Mouse (Mus musculus) kidney, embryonic 16.5 days (tissue): ENCODE data around the gene Afp. TPM values are rescaled to one million over a fixed set of nuclear protein-coding genes. Genes with fewer than 3 reads are reported as not detected.

Experiments used
- ATAC-seq: fragments of 200-750 bp; cut with Nextera tagmentation; 2 replicates; pipeline ENCODE4 v1.8.0; 2017; ENCODE audit warnings: moderate TSS enrichment; ENCODE audit not compliant: low FRiP score, low TSS enrichment
- H3K27ac ChIP-seq: fragments of 300-500 bp; sonication (generic); 2 replicates; pipeline ENCODE4 v1.5.1; 2014; ENCODE audit warnings: low read length
- H3K27me3 ChIP-seq: fragments of 300-500 bp; sonication (generic); 2 replicates; pipeline ENCODE4 v1.6.1; 2014; ENCODE audit warnings: low read length, control low read depth, mixed read lengths; ENCODE audit not compliant: insufficient read depth
- H3K36me3 ChIP-seq: fragments of 300-500 bp; sonication (generic); 2 replicates; pipeline ENCODE4 v1.6.1; 2014; ENCODE audit warnings: low read length, control low read depth, mixed read lengths; ENCODE audit not compliant: insufficient read depth
- H3K4me1 ChIP-seq: fragments of 300-500 bp; sonication (generic); 2 replicates; pipeline ENCODE4 v1.6.1; 2014; ENCODE audit warnings: low read length, control low read depth, mixed read lengths; ENCODE audit not compliant: insufficient read depth
- H3K4me2 ChIP-seq: fragments of 300-500 bp; sonication (generic); replicated peaks from 2 replicates; pipeline ENCODE4 v1.6.1; 2014; ENCODE audit warnings: low read depth, low read length
- H3K4me3 ChIP-seq: fragments of 300-500 bp; sonication (generic); 2 replicates; pipeline ENCODE4 v1.5.1; 2014; ENCODE audit warnings: mild to moderate bottlenecking, low read length
- H3K9ac ChIP-seq: fragments of 300-500 bp; sonication (generic); replicated peaks from 2 replicates; pipeline ENCODE4 v1.6.1; 2014; ENCODE audit warnings: low read length
- H3K9me3 ChIP-seq: fragments of 300-500 bp; sonication (generic); 2 replicates; pipeline ENCODE4 v1.6.1; 2016; ENCODE audit warnings: low read length, control low read depth
- WGBS: fragments of 180-500 bp; shearing (Covaris S2); extraction: QIAGEN DNeasy Blood & Tissue Kit; methylation state at CpG from one replicate; pipeline ENCODE4 v1.1.7; 2014; 5-methylcytosine and 5-hydroxymethylcytosine counted together
- polyA plus RNA-seq: library from polyadenylated mRNA; unstranded; fragments of >200 nt; fragmentation: Nextera tagmentation; extraction: Ambion mirVana; gene quantifications from 2 replicates; pipeline ENCODE4 v1.2.1, GENCODE M21; 2015

Afp gene
- polyA plus RNA-seq, 1 experiment from 2014 or later, result 139 TPM

DNA sequence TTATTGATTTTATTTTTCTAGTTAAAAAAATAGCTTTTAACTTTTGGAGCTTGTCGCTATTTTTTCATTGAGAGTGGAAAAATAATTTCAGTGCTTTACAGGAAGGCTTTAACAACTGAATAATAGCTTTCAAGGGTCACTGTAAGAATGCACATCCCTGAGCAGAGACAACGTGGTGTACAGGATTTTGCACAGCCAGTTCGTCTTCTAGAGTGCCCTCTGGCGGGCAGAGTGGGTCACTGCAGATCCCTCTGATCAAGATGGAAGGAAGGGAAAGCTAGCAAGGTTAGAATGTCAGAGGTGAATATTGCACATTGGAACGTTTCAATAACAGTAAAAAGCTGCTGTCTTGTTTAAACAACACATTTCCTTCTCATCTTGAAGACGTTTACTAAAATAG lies 10.2 kb downstream of the Afp start:
- Histone ChIP-seq H3K9me3 (no peaks in the 10 kb centered on the region), H3K36me3 (no peaks in the 10 kb centered on the region), H3K9ac (no peak overlapping the region), H3K4me3 (no peak overlapping the region), H3K4me1 (no peaks in the 10 kb centered on the region), H3K4me2 (no peak overlapping the region), H3K27me3 (no peaks in the 10 kb centered on the region), H3K27ac (no peak overlapping the region)
- 5% methylated on average over 6 of the region's 6 CpGs for WGBS
- peak; percentile 59; the same call in 1 of the 2 replicates for ATAC-seq

GRCm38 (mm10) chr5:90501752-90502151 lies 11.2 kb downstream of the Afp start:
- WGBS, result 90% methylated on average over 5 of the region's 5 CpGs
- Histone ChIP-seq H3K4me2 (no peak overlapping the region), H3K4me3 (no peak overlapping the region), H3K9me3 (no peaks in the 10 kb centered on the region), H3K27me3 (no peaks in the 10 kb centered on the region), H3K36me3 (no peaks in the 10 kb centered on the region), H3K9ac (no peak overlapping the region), H3K4me1 (no peaks in the 10 kb centered on the region), H3K27ac (no peak overlapping the region)
- ATAC-seq, result no peak

- Histone ChIP-seq H3K4me1 (peaks cover 3% of the 10 kb centered on the region), H3K4me2 (no peak overlapping the region), H3K9me3 (no peaks in the 10 kb centered on the region), H3K9ac (no peak overlapping the region), H3K36me3 (no peaks in the 10 kb centered on the region), H3K27ac (no peak overlapping the region), H3K4me3 (no peak overlapping the region), H3K27me3 (no peaks in the 10 kb centered on the region)
- no peak for ATAC-seq
- 79% methylated on average over 11 of the region's 11 CpGs for WGBS
These were observed 14.2 kb downstream of the Afp start for GRCm38 (mm10) chr5:90504742-90505141.

- Histone ChIP-seq H3K27me3 (no peaks in the 10 kb centered on the region), H3K36me3 (no peaks in the 10 kb centered on the region), H3K4me3 (no peak overlapping the region), H3K27ac (no peak overlapping the region), H3K9ac (no peak overlapping the region), H3K4me2 (no peak overlapping the region), H3K9me3 (no peaks in the 10 kb centered on the region), H3K4me1 (peaks cover 3% of the 10 kb centered on the region)
- ATAC-seq, result no peak; the same call in 1 of the 2 replicates
- WGBS, result 50% methylated on average over 2 of the region's 2 CpGs
These were observed 16.0 kb downstream of the Afp start for GRCm38 (mm10) chr5:90506507-90506906.

DNA sequence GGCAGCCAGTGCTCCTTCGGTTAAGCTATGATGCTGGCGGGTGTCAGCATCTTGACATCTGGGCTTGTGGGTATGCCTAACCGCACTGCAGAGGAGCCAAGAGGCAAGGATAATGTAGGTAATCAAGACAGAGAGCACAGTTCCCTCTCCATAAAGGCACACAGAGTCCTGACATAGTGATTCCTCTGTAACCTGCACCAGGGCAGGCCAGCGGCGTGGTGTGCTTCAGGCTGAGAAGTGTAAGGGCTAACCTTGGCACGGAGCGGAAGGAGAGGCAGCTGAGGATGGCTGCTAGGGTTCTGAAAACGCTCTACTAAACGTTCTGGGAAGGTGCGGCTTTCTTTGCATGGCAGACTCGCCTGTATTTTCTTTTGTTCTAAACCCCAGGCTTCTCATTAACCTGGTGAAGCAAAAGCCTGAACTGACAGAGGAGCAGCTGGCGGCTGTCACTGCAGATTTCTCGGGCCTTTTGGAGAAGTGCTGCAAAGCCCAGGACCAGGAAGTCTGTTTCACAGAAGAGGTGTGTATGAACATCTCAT lies 16.9 kb downstream of the Afp start:
- Histone ChIP-seq H3K9me3 (no peaks in the 10 kb centered on the region), H3K4me1 (peaks cover 3% of the 10 kb centered on the region), H3K36me3 (no peaks in the 10 kb centered on the region), H3K4me3 (no peak overlapping the region), H3K27me3 (no peaks in the 10 kb centered on the region), H3K4me2 (no peak overlapping the region), H3K9ac (no peak overlapping the region), H3K27ac (0 out of 2 replicates have a peak overlapping the region, but pooled peaks have one; percentile 7)
- ATAC-seq, result peak; percentile 69
- WGBS, result 54% methylated on average over 13 of the region's 13 CpGs

DNA sequence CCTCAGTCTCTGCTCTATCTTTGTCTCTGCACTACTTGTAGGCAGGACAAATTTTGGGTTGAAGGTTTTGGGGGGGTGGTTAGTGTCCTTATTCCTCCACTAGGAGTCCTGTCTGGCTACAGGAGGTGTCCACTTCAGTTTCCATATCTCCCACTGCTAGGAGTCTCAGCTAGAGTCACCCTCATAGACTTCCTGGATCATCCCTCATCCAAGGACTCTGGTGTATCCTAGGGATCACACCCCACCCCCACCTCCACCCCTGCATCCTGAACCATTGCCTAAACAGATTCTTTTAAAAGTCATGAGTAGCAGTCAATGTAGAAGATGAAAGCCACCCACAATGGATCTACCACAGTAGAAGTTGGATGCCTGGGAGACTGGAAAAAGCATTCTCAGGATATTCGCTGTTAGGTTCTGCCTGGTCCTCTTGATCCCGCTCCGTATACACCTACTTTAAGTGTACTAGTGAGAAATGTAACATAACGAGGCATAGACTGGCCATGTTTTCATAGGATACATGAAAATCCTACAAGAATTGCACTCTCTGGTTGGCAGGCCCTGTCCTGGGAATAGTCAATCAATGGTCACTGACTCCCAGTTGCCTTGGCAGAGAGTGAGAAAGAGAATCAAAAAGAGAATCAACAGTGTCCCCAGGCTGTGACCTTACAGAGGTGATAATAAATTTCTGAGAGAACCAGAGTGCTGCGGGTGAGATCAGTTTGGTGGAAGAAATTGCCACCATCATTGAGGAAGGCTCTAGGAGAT lies 19.5 kb downstream of the Afp start:
- Histone ChIP-seq H3K9ac (no peak overlapping the region), H3K36me3 (no peaks in the 10 kb centered on the region), H3K4me2 (no peak overlapping the region), H3K4me1 (peaks cover 3% of the 10 kb centered on the region), H3K4me3 (no peak overlapping the region), H3K27me3 (no peaks in the 10 kb centered on the region), H3K9me3 (no peaks in the 10 kb centered on the region), H3K27ac (no peak overlapping the region)
- no peak for ATAC-seq
- 90% methylated on average over 5 of the region's 5 CpGs for WGBS

DNA sequence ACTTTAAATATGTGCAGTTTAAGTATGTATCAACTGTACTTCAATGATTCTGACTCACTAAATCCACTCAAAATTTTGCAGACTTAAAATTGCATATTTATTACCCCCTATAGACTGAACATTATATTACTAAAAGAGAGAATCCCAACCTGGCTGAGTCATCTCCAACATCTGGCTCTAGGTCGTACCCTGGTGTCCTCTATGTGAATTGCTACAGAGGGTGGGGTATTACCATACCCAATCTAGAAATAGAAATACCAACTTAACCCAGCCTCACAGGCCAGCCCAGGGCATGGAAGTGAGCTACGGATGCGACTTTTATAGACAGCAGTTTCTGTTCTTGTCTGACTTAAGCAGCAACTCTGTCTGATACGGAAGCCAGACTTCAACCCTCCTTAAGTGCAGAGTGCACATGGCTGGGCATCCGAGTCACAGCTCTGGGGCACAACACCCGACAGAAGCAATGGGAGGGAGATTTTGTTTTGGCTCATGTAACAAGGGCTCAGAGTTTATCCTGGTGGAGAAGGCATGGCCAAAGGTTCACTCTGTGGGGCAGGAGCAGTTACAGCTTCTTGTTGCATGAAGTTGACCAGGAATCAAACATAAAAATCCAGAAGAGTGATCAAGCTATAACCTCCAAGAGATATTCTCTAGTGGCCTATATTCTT lies 21.9 kb downstream of the Afp start:
- H3K4me1 ChIP-seq, result no peaks in the 10 kb centered on the region; the same call in 1 of the 2 replicates
- no peaks in the 10 kb centered on the region for H3K9me3 ChIP-seq
- H3K27ac ChIP-seq, result no peak overlapping the region
- no peak overlapping the region for H3K4me3 ChIP-seq
- H3K36me3 ChIP-seq, result no peaks in the 10 kb centered on the region
- H3K9ac ChIP-seq, result no peak overlapping the region
- ATAC-seq, result no peak
- H3K4me2 ChIP-seq, result no peak overlapping the region
- H3K27me3 ChIP-seq, result no peaks in the 10 kb centered on the region
- WGBS, result 75% methylated on average over 6 of the region's 6 CpGs

DNA sequence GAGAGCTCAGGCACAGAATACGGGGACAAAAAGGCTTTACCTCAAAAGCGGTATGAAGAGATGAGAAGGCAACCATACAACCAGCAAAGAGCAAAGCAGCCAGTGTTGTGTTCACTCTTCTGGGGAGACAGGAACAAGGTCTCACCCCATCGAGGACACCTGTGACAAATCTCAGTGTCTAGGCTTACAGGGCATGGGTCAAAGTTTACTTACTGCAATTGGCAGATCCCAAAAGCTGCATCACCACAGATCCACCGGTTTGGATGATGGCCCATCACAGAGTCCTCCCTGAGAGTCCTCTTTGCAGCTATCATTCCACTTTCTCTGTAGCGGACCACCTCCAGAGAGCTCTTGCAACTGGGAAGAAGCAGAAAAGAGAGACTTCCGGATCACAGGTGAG lies 25.0 kb downstream of the Afp start:
- no peak overlapping the region for H3K4me3 ChIP-seq
- H3K4me1 ChIP-seq, result no peaks in the 10 kb centered on the region
- no peak overlapping the region for H3K27ac ChIP-seq
- no peak for ATAC-seq
- H3K27me3 ChIP-seq, result no peaks in the 10 kb centered on the region
- WGBS, result 91% methylated on average over 6 of the region's 6 CpGs
- no peaks in the 10 kb centered on the region for H3K9me3 ChIP-seq
- no peak overlapping the region for H3K4me2 ChIP-seq
- no peaks in the 10 kb centered on the region for H3K36me3 ChIP-seq
- H3K9ac ChIP-seq, result no peak overlapping the region

- Histone ChIP-seq H3K4me1 (no peaks in the 10 kb centered on the region), H3K4me2 (0 out of 2 replicates have a peak within 1 kb of the TSS, but pooled peaks have one; percentile 23), H3K36me3 (no peaks in the 10 kb centered on the region), H3K9ac (no peak within 1 kb of the TSS), H3K27me3 (no peaks in the 10 kb centered on the region), H3K9me3 (no peaks in the 10 kb centered on the region), H3K27ac (peak within 1 kb of the TSS; percentile 91), H3K4me3 (0 out of 2 replicates have a peak within 1 kb of the TSS, but pooled peaks have one; percentile 11)
- peak; percentile 87 for ATAC-seq
- 60% methylated on average over 6 of the region's 6 CpGs for WGBS
These were observed 28.0 kb downstream of the Afp start, which contains the start of gene Afm for GRCm38 (mm10) chr5:90518356-90519100. Afm (plus strand) TSS chr5:90518932.
